Mouse (Mus musculus) adrenal gland, postnatal 14 days (tissue): ENCODE results near the gene Hist1h3g. TPM values are rescaled to one million over a fixed set of nuclear protein-coding genes. Genes with fewer than 3 reads are reported as not detected.

Source experiments
- DNase-seq: peaks from one replicate; pipeline ENCODE4 v3.0.0; 2021; ENCODE audit warnings: mixed read lengths
- long read RNA-seq, 2 experiments: library from polyadenylated mRNA; stranded (forward); transcript quantifications; one replicate each; pipeline ENCODE4 v2.0.0; 2021
- total RNA-seq: library from RNA; stranded (reverse); gene quantifications from 2 replicates; pipeline ENCODE4 v1.2.3, GENCODE M21; 2021

The Hist1h3g gene
- 64.2 and 80.0 TPM in 2 replicates for total RNA-seq
- long read RNA-seq, experiment 1, result 0 reads
- long read RNA-seq, experiment 2, result 0 reads

DNA sequence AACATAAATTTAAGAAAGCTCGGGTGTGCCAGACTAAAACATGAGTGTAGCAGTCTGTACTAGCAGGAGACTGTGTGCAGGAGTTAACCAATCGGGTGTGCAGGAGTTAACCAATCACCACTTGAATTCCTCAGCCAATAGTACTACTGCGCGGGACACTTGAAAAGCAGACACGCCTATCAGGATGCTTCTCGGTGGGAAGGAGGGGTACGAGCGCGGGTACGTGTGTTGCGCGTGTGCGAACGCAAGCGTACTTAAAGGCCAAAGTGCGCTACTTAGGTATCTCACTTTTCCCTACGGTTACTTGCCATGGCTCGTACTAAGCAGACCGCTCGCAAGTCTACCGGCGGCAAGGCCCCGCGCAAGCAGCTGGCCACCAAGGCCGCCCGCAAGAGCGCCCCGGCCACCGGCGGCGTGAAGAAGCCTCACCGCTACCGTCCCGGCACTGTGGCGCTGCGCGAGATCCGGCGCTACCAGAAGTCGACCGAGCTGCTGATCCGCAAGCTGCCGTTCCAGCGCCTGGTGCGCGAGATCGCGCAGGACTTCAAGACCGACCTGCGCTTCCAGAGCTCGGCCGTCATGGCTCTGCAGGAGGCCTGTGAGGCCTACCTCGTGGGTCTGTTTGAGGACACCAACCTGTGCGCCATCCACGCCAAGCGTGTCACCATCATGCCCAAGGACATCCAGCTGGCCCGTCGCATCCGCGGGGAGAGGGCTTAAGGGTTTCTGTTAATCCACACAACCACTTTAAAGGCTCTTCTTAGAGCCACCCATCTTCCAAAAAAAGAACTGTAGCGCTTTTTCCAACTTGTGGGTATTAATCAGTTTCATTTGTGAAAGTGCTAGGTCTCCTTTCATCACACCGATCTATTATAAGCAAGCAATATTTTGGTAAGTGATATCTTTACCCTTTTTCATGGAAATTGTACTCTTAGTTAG lies at the start of gene Hist1h3g:
Hist1h3g (plus strand) TSS at position 286 of the 939 bp plus-strand sequence.
- DNase-seq, result peak; percentile 92

DNA sequence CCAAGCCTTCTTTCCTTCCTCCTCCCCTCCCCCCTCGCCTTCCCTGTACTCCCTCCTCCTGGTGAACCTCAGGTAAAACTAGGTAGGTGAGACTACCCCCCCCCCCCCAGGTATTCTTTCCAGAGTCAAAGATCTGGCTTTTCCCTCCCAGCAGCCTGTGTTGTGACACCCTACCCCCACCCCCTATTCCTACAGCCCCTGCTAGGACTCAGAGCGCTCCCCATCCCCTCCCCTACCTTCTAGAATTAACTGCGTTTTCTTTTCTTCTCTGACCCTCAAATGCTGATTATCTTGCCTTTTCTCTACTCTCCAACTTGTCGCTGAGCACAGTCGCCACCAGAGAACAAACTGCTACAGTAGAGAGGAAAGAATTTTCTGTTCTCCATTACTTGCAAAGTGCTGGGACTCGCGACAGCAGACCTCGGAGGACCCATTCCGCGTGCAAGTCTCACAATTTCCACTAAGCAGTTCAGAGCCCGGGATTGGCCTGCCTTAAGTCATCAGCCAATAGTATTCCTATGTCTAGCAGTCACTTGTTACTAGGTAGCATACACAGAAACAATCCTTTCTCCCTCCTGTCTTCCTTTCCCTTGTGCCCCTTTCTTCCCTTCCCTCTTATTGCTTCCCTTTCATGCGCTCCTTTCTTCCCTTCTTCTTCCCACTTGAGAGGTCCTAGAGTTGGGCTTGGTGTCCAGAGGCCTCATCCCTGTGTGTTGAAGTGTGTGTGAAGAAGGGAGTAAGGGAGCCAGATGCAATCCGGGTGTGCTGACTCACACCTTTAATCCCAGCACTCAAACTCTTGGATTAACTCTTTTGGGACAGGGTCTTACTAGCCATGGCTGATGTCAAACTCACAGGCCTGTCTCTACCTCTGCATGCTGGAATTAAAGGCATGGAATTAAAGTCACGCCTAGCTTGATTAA lies 46.6 kb upstream of the Hist1h3g start, which contains the start of gene Btn2a2:
Btn2a2 (minus strand) TSS at position 458 of the 923 bp plus-strand sequence.
- DNase-seq, result peak; percentile 79

GRCm38 (mm10) chr13:23490863-23491262 lies 44.4 kb upstream of the Hist1h3g start:
- DNase-seq, result no peak

- DNase-seq, result no peak
Measured at GRCm38 (mm10) chr13:23491263-23491662, 44.0 kb upstream of the Hist1h3g start.

GRCm38 (mm10) chr13:23491990-23492389 lies 43.2 kb upstream of the Hist1h3g start:
- DNase-seq, result peak; percentile 12

DNA sequence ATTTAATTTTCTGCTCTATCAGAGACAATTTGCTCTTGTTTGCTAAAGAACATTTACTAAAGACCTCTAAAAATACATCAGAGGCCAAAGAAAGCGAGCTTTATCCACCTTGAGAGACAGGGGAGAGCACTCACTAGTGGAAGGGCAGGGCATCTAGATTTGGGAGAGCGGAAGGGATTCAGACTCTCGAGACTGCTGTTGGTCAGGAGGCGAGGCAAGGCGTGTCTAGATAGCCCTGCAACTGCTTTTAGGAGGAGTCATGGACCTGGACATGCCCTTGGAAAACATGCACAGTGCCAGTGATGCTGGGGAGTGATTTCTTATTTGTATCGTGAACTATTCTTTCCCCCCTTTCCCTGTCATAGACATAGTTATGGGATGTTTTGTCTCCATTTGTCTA lies 39.7 kb upstream of the Hist1h3g start:
- no peak for DNase-seq

DNA sequence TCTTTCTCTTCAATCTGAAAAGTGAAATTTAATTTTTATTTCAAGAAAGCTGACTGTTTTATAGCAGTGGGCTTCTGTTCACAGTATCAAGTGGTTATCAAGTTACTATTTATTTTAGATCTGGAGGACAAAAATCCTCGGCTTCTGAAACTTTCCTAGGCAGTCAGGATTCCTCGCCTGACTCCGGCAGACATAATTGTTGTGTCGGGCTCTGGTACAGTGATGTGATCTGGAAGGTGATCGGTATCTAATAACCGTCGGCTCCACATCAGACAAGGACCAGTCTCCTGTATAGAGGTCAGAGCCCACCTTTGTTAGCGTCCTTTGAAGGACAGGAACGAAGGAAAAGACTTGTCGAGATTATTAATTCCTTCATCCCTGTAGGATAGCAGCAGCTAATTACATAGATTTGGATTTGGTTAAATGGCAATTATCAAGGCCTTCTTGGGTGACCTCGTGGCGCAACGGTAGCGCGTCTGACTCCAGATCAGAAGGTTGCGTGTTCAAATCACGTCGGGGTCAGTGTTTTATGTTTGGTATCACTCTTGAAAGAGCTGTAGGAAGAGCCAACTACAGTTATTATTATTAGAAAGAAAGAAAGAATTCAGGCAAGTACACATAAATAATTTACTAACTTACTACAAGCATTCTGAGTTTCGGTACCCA lies 37.4 kb upstream of the Hist1h3g start:
- DNase-seq, result peak; percentile 50

DNA sequence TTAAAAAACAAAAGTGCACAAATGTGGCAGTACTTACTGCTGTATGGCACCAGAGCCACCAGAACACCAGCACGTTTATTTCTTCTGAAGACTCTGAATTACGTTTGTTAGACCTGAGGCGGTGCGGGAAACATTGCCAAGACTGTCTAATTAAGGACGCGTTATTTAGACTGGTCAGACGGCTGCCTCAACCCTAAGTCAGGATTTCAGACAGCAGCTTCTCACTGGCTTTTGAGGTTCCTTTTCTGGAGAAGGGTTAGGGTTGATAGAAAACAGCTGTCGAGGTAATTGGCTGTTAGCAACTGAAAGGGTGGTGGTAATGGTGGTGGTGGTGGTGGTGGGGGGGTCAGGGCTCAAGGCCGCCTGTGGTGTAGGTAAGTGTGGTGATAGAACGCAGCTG lies 36.6 kb upstream of the Hist1h3g start:
- DNase-seq, result no peak

- no peak for DNase-seq
Measured at GRCm38 (mm10) chr13:23499943-23500342, 35.3 kb upstream of the Hist1h3g start.

GRCm38 (mm10) chr13:23500424-23501200 lies 34.6 kb upstream of the Hist1h3g start:
- DNase-seq, result peak; percentile 62

GRCm38 (mm10) chr13:23501511-23501910 lies 33.7 kb upstream of the Hist1h3g start:
- no peak for DNase-seq

GRCm38 (mm10) chr13:23502031-23502567 lies 33.1 kb upstream of the Hist1h3g start:
- no peak for DNase-seq

DNA sequence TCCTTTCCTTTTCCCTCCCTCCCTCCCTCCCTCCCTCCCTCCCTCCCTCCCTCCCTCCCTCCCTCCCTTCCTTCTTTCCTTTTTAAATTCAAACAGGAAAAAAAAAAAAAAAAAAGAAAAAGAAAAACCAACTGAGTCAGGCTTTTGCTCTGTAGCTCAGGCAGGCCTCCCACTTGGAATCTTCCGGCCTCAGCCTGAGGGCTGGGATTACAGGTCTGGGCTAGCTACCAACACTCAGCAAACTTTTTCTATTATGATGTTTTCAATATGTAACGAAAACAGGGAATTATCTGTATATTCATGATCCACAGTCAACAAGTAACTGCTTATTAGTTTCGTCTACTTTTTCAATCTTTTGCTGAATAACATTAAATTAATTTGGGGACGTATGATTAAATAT lies 32.3 kb upstream of the Hist1h3g start:
- DNase-seq, result no peak

- peak; percentile 71 for DNase-seq
Measured at GRCm38 (mm10) chr13:23503797-23504196, 31.4 kb upstream of the Hist1h3g start.

DNA sequence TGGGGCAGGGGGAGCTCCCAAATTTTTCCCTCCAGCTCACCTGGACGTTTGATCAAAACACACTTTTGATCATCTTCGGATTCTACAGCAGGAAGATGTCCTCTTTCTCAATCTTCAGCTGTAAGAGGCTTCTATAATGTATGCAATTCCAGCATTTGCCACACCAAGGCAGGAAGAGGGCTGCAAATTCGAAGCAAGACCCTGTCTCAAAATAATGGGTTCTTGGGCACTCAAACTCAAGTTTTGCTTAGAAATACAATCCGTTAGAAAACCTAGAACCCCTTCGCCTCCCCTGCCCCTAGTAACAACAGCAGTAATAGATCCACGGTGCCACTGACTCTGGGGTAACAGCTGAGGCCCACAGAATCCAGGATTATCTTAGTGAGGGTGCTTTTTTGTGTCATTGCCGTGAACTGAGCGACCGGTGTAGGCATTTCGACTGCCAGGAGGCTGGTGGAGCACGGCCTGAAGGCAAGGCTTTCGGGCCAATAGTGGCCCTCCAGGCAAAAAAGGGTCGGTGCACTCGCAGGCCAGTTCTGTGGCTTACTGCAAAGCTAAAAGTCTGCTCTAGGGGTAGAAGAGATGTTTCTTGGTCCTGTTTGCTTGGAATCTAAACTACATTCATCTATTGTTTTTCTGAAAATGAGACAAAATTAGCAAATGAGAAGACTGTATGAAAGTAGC lies 29.4 kb upstream of the Hist1h3g start:
- DNase-seq, result peak; percentile 22

- DNase-seq, result peak; percentile 66
Measured at GRCm38 (mm10) chr13:23506351-23506750, 28.9 kb upstream of the Hist1h3g start.

- DNase-seq, result peak; percentile 41
Measured at GRCm38 (mm10) chr13:23506819-23507515, 28.3 kb upstream of the Hist1h3g start.

DNA sequence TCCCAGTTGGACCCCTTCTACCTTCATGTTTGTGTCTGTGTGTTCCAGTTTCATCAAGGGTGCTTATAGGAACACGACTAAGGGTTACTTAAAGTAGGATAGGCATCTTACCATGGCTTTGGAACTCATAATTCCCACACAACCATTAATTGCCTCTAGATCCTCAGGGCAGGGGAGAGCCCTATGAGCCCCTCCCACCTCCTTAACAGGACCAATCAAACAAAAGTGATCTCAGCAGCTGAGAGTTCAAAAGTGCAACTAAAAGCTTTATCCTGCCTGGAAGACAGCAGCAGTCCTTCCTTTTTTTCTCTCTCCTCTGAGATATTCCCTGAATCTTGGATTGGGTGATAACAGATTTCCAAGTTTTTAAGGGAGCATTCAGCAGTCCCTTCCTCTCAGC lies 25.1 kb upstream of the Hist1h3g start:
- DNase-seq, result no peak

DNA sequence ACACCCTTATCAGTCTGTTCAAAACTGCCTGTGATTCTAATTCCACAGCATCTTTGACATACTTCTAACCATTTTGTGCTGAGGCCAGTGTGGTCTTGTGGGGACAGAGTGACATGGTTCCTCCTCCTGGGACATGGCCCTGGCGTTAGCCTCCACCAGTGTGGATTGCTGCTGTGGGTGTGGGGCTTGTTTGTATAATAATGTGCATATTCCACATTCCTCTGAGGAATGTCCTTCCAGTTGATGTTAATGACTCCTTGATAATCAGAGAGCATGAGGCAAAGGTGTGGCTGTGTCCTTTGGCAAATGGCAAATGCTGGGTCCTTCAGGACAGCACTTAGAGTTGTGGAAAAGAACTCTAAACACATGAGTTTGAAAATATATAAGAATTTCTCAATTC lies 21.7 kb upstream of the Hist1h3g start:
- no peak for DNase-seq

GRCm38 (mm10) chr13:23515281-23515680 lies 19.9 kb upstream of the Hist1h3g start:
- DNase-seq, result no peak
